Mouse (Mus musculus): ENCODE measurements around the gene Rabgef1. TPM values are rescaled to one million over a fixed set of nuclear protein-coding genes. Genes with fewer than 3 reads are reported as not detected.

Gene Rabgef1
- polyA plus RNA-seq, 1 experiment from 2014 or later = 24.2 TPM

DNA sequence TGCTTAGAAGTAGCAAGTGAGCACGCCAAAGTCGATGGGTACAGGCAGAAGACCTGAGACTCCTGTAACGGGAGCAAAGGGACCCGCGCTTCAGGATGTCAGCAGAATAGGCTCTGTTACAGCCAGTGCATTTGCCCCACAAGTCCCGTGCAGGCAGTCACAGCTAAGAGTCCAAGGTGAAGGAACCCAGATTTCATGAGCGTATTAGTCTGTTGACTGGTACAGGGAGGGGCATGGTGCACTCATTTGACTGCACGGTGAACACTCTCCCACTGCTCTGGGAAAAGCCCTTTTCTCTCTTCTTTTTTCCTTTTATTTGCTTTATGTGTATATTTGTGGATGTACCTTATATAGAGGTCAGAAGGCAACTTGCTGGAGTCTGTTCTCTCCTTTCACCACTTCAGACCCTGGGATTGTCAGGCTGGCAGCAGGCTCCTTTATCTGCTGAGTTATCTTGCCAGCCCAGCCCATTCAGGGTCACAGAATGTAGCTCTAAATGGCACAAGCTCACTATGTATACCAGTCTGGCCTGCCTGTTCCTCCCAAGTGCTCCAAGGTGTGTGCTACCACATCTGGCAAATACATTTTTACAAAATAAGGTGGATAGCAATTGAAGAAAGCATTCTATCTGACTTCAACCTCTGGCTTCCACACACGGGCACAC is 12.7 kb downstream of the Rabgef1 start:
- 86% methylated on average over 9 of the region's 9 CpGs for WGBS
- Histone ChIP-seq H3K36me3 (ENCODE audit: control insufficient read depth, insufficient read depth, low read length) (no peaks in the 10 kb centered on the region), H3K4me1 (ENCODE audit: control insufficient read depth, insufficient read depth, low read length) (peaks cover 2% of the 10 kb centered on the region; the same call in 1 of the 2 replicates), H3K4me2 (no peak overlapping the region), H3K9ac (ENCODE audit: low read length) (no peak overlapping the region), H3K9me3 (ENCODE audit: control insufficient read depth, low read length) (no peaks in the 10 kb centered on the region), H3K27ac (ENCODE audit: low read depth, low read length) (no peak overlapping the region), H3K4me3 (ENCODE audit: low read depth, low read length) (no peak overlapping the region), H3K27me3 (ENCODE audit: control insufficient read depth, insufficient read depth, low read length) (no peaks in the 10 kb centered on the region)
- DNase-seq (ENCODE audit: low spot score, missing footprints) (no peak), ATAC-seq (ENCODE audit: low FRiP score) (no peak)

DNA sequence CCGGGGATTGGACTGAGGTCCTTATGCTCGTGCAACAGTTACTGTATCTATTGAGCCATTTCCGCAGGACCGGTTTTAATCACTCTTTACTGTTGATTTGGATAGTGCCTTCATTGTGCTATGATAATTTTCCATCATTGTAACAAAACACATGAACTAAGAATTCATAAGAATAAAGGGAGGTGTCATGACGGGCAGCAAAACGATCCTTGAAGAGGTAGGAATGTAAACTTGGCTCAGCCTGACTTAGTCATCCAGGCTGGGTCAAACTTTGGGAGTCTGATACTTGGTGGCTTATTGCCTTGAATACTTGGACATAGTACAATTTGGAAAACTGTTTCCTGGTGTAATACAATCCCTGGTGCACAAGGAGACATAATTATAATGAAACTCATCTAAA is 13.7 kb downstream of the Rabgef1 start:
- ATAC-seq (ENCODE audit: low FRiP score) (no peak), DNase-seq (ENCODE audit: low spot score, missing footprints) (no peak)
- no peaks in the 10 kb centered on the region for H3K27me3 ChIP-seq (ENCODE audit: control insufficient read depth, insufficient read depth, low read length)
- WGBS = 88% methylated on average over 6 of the region's 6 CpGs
- no peak overlapping the region for H3K4me2 ChIP-seq
- H3K27ac ChIP-seq (ENCODE audit: low read depth, low read length) = no peak overlapping the region
- H3K36me3 ChIP-seq (ENCODE audit: control insufficient read depth, insufficient read depth, low read length) = no peaks in the 10 kb centered on the region
- no peak overlapping the region for H3K9ac ChIP-seq (ENCODE audit: low read length)
- no peak overlapping the region for H3K4me3 ChIP-seq (ENCODE audit: low read depth, low read length)
- peaks cover 2% of the 10 kb centered on the region; the same call in 1 of the 2 replicates for H3K4me1 ChIP-seq (ENCODE audit: control insufficient read depth, insufficient read depth, low read length)
- H3K9me3 ChIP-seq (ENCODE audit: control insufficient read depth, low read length) = no peaks in the 10 kb centered on the region

DNA sequence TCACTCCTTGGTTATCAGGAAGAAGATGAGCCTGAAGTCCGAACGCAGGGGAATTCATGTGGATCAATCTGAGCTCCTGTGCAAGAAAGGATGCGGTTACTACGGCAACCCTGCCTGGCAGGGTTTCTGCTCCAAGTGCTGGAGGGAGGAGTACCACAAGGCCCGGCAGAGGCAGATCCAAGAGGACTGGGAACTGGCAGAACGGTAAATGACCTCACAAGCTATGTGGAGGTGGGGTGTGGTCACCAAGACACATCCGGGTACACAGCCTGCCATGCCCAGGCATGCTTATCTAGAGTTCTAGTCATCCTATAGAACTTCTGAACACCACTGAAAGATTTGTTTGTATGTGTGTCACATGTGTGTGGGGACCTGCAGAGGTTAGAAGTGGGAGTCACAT is 15.8 kb downstream of the Rabgef1 start:
- Histone ChIP-seq H3K27ac (ENCODE audit: low read depth, low read length) (no peak overlapping the region), H3K9me3 (ENCODE audit: control insufficient read depth, low read length) (no peaks in the 10 kb centered on the region), H3K4me1 (ENCODE audit: control insufficient read depth, insufficient read depth, low read length) (peaks cover 2% of the 10 kb centered on the region; the same call in 1 of the 2 replicates), H3K27me3 (ENCODE audit: control insufficient read depth, insufficient read depth, low read length) (no peaks in the 10 kb centered on the region), H3K4me2 (no peak overlapping the region), H3K4me3 (ENCODE audit: low read depth, low read length) (no peak overlapping the region), H3K9ac (ENCODE audit: low read length) (no peak overlapping the region), H3K36me3 (ENCODE audit: control insufficient read depth, insufficient read depth, low read length) (no peaks in the 10 kb centered on the region)
- ATAC-seq (ENCODE audit: low FRiP score) (no peak), DNase-seq (ENCODE audit: low spot score, missing footprints) (no peak)
- WGBS = 44% methylated on average over 7 of the region's 7 CpGs

DNA sequence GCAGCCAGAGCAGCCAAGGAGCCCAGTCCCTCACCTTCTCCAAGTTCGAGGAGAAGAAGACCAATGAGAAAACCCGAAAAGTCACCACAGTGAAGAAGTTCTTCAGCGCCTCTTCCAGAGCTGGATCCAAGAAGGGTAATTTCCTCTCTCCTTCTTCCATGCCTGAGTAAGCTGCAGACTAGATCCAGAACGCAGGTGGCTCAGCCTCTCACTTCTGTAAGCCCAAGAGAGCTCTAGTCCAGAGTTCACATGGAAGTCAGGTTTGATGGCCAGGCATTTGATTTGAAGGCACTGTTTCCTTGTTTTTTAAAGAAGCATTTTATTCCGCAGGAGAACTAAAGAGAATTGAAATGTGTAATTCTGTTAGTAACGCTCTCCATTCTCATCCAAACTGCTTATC is 19.3 kb downstream of the Rabgef1 start:
- Histone ChIP-seq H3K4me3 (ENCODE audit: low read depth, low read length) (no peak overlapping the region), H3K36me3 (ENCODE audit: control insufficient read depth, insufficient read depth, low read length) (no peaks in the 10 kb centered on the region), H3K27ac (ENCODE audit: low read depth, low read length) (no peak overlapping the region), H3K4me1 (ENCODE audit: control insufficient read depth, insufficient read depth, low read length) (peaks cover 2% of the 10 kb centered on the region; the same call in 1 of the 2 replicates), H3K27me3 (ENCODE audit: control insufficient read depth, insufficient read depth, low read length) (no peaks in the 10 kb centered on the region), H3K9ac (ENCODE audit: low read length) (no peak overlapping the region), H3K9me3 (ENCODE audit: control insufficient read depth, low read length) (no peaks in the 10 kb centered on the region), H3K4me2 (no peak overlapping the region)
- DNase-seq (ENCODE audit: low spot score, missing footprints) = no peak
- ATAC-seq (ENCODE audit: low FRiP score) = no peak
- WGBS = 94% methylated on average over 6 of the region's 6 CpGs

DNA sequence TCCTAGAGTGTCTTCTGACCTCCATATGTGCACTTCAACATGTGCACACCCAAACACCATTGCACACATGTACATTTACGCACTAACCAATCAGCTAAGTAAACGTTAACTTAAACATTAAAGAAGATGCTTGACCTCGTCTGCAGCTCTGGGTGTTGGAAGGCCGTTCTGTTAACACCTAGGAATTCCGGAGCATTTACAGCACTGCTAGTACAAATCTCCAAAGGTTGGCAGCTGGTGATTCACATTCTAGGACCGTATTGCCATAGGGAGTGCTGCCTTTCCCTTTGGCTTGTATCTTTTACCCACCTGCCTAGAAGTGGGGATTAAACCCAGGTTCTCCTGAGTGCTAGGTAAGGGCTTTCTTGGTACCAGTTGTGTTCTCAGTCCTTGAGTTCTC is 20.3 kb downstream of the Rabgef1 start:
- 93% methylated on average over 6 of the region's 6 CpGs for WGBS
- peaks cover 2% of the 10 kb centered on the region; the same call in 1 of the 2 replicates for H3K4me1 ChIP-seq (ENCODE audit: control insufficient read depth, insufficient read depth, low read length)
- no peak overlapping the region for H3K4me3 ChIP-seq (ENCODE audit: low read depth, low read length)
- H3K27ac ChIP-seq (ENCODE audit: low read depth, low read length) = no peak overlapping the region
- H3K27me3 ChIP-seq (ENCODE audit: control insufficient read depth, insufficient read depth, low read length) = no peaks in the 10 kb centered on the region
- H3K4me2 ChIP-seq = no peak overlapping the region
- no peak for DNase-seq (ENCODE audit: low spot score, missing footprints)
- H3K36me3 ChIP-seq (ENCODE audit: control insufficient read depth, insufficient read depth, low read length) = no peaks in the 10 kb centered on the region
- no peak overlapping the region for H3K9ac ChIP-seq (ENCODE audit: low read length)
- H3K9me3 ChIP-seq (ENCODE audit: control insufficient read depth, low read length) = no peaks in the 10 kb centered on the region
- ATAC-seq (ENCODE audit: low FRiP score) = no peak

DNA sequence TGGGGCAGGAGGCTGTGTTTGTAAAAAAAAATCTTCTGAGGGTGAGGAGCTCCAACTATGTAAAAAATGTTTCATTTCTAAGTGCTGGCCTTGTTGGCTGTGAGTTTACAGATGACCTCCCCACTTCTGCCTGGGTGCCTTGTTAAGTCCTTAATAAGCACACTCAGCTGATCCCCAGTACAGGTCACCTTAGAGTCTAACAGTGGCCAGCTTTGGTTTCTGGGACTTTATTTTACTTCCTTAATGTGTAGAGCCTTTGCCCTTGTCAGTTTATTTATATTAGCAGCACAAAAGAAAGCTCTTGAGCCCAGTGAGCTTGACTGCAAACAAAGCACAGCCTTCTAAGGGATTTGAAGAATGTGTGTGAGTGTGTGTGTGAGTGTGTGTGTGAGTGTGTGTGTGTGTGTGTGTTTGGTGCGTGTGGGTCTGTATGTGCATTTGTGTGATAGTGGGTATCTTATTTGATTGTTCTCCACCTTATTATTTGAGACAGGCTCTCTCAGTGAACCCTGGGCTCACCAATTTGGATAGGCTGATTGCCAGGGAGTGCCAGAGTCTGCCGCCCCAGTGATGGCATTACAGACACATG is 20.9 kb downstream of the Rabgef1 start:
- Histone ChIP-seq H3K4me1 (ENCODE audit: control insufficient read depth, insufficient read depth, low read length) (no peaks in the 10 kb centered on the region; the same call in 1 of the 2 replicates), H3K27me3 (ENCODE audit: control insufficient read depth, insufficient read depth, low read length) (no peaks in the 10 kb centered on the region), H3K27ac (ENCODE audit: low read depth, low read length) (no peak overlapping the region), H3K9me3 (ENCODE audit: control insufficient read depth, low read length) (no peaks in the 10 kb centered on the region), H3K4me2 (no peak overlapping the region), H3K9ac (ENCODE audit: low read length) (no peak overlapping the region), H3K4me3 (ENCODE audit: low read depth, low read length) (no peak overlapping the region), H3K36me3 (ENCODE audit: control insufficient read depth, insufficient read depth, low read length) (no peaks in the 10 kb centered on the region)
- WGBS = 81% methylated on average over 2 of the region's 2 CpGs
- no peak for DNase-seq (ENCODE audit: low spot score, missing footprints)
- no peak for ATAC-seq (ENCODE audit: low FRiP score)

DNA sequence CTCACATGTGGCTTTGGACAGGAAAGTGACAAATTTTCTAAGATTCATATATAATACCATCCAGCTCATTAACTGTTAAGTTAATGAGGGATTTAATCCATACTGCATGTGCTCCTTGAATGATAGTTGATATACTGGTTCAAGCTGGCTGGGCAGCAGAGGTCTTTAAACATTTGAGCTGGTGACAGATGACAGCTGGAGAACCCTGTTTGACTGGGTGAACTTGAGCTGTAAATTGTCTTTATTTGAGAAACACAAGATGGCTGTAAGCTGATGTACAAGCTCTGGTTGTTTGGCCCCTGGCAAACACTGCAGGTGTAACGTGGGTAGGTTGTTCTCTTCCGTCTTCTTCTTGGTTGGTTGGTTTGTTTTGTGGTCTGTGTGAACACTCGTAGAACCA is 22.2 kb downstream of the Rabgef1 start:
- peaks cover 4% of the 10 kb centered on the region; the same call in 1 of the 2 replicates for H3K36me3 ChIP-seq (ENCODE audit: control insufficient read depth, insufficient read depth, low read length)

DNA sequence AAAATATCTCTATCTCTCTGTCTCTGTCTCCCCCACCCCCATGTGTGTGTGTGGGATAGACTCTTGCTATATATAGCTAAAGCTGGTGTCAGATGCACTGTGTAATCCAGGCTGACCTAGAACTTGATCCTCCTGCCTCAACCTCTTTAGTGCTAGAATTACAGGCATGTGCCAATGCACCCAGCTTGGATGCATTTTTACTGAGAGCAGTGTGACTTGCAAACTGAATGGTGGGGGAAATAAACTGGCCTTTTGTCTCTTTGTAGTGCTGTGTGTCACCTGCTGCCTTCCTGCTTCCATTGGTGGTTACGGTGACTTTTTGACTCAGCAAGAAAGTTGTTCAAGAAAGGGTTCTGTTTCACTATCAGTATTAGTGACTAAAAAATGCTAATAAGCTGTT is 24.7 kb downstream of the Rabgef1 start:
- H3K4me2 ChIP-seq = no peak overlapping the region
- no peak overlapping the region for H3K9ac ChIP-seq (ENCODE audit: low read length)
- ATAC-seq (ENCODE audit: low FRiP score) (no peak), DNase-seq (ENCODE audit: low spot score, missing footprints) (no peak)
- H3K4me3 ChIP-seq (ENCODE audit: low read depth, low read length) = no peak overlapping the region
- no peaks in the 10 kb centered on the region for H3K4me1 ChIP-seq (ENCODE audit: control insufficient read depth, insufficient read depth, low read length)
- H3K27ac ChIP-seq (ENCODE audit: low read depth, low read length) = no peak overlapping the region
- WGBS = 92% methylated on average over 1 of the region's 1 CpGs
- H3K9me3 ChIP-seq (ENCODE audit: control insufficient read depth, low read length) = no peaks in the 10 kb centered on the region
- H3K36me3 ChIP-seq (ENCODE audit: control insufficient read depth, insufficient read depth, low read length) = peaks cover 4% of the 10 kb centered on the region; the same call in 1 of the 2 replicates
- no peaks in the 10 kb centered on the region for H3K27me3 ChIP-seq (ENCODE audit: control insufficient read depth, insufficient read depth, low read length)

More for the DNA sequence above, 22.2 kb downstream of the Rabgef1 start:
- no peaks in the 10 kb centered on the region for H3K9me3 ChIP-seq (ENCODE audit: control insufficient read depth, low read length)
- WGBS = 90% methylated on average over 3 of the region's 3 CpGs
- H3K27me3 ChIP-seq (ENCODE audit: control insufficient read depth, insufficient read depth, low read length) = no peaks in the 10 kb centered on the region
- no peaks in the 10 kb centered on the region for H3K4me1 ChIP-seq (ENCODE audit: control insufficient read depth, insufficient read depth, low read length)
- H3K4me2 ChIP-seq = no peak overlapping the region
- ATAC-seq (ENCODE audit: low FRiP score) (no peak), DNase-seq (ENCODE audit: low spot score, missing footprints) (no peak)
- H3K4me3 ChIP-seq (ENCODE audit: low read depth, low read length) = no peak overlapping the region
- H3K9ac ChIP-seq (ENCODE audit: low read length) = no peak overlapping the region
- H3K27ac ChIP-seq (ENCODE audit: low read depth, low read length) = no peak overlapping the region

DNA sequence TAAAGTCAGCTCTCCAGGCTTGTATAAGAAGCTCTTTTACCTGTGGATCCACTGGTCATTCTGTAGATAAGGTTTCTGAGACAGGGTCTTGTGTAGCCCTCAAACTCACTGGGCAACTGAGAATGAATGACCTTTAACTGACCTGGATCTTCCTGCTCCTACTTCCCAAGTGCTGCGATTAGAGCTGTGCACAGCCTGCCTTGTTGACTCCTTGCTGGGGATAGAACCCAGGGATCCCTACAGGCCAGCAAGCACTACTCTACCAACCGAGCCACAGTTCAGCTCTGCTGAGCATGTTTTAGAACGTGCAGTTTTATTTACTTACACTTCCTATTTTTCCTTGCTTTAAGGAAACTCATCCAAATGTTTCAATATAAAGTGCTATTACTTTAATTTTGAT is 25.9 kb downstream of the Rabgef1 start:
- 84% methylated on average over 3 of the region's 3 CpGs for WGBS
- peaks cover 4% of the 10 kb centered on the region; the same call in 1 of the 2 replicates for H3K36me3 ChIP-seq (ENCODE audit: control insufficient read depth, insufficient read depth, low read length)
- H3K9ac ChIP-seq (ENCODE audit: low read length) = no peak overlapping the region
- DNase-seq (ENCODE audit: low spot score, missing footprints) = no peak
- ATAC-seq (ENCODE audit: low FRiP score) = no peak
- no peak overlapping the region for H3K4me3 ChIP-seq (ENCODE audit: low read depth, low read length)
- H3K9me3 ChIP-seq (ENCODE audit: control insufficient read depth, low read length) = no peaks in the 10 kb centered on the region
- no peak overlapping the region for H3K27ac ChIP-seq (ENCODE audit: low read depth, low read length)
- no peaks in the 10 kb centered on the region for H3K4me1 ChIP-seq (ENCODE audit: control insufficient read depth, insufficient read depth, low read length)
- H3K4me2 ChIP-seq = no peak overlapping the region
- no peaks in the 10 kb centered on the region for H3K27me3 ChIP-seq (ENCODE audit: control insufficient read depth, insufficient read depth, low read length)

All from midbrain, embryonic 11.5 days (tissue).